Mouse (Mus musculus): ENCODE measurements around the gene Sptbn2. TPM values are rescaled to one million over a fixed set of nuclear protein-coding genes. Genes with fewer than 3 reads are reported as not detected.

Sptbn2 gene
- polyA plus RNA-seq, 1 experiment from 2014 or later = 26.1 TPM

GRCm38 (mm10) chr19:4799083-4799482 is 88.1 kb downstream of the Sptbn2 start:
- peaks cover 24% of the 10 kb centered on the region for H3K36me3 ChIP-seq (ENCODE audit: control insufficient read depth, insufficient read depth, low read length)
- DNase-seq (ENCODE audit: low spot score) = no peak

More at GRCm38 (mm10) chr19:4799083-4799482, 88.1 kb downstream of the Sptbn2 start:
- no peak for ATAC-seq (ENCODE audit: insufficient read depth, low FRiP score, low TSS enrichment)
- H3K9me3 ChIP-seq (ENCODE audit: control insufficient read depth, low read length) = no peaks in the 10 kb centered on the region
- no peaks in the 10 kb centered on the region for H3K4me1 ChIP-seq (ENCODE audit: control insufficient read depth, insufficient read depth, low read length)
- WGBS = 96% methylated on average over 5 of the region's 5 CpGs
- H3K27ac ChIP-seq (ENCODE audit: low read depth, low read length) = no peak overlapping the region
- H3K27me3 ChIP-seq (ENCODE audit: control insufficient read depth, insufficient read depth, low read length) = no peaks in the 10 kb centered on the region
- no peak overlapping the region for H3K4me2 ChIP-seq (ENCODE audit: low read depth)
- H3K4me3 ChIP-seq (ENCODE audit: low read depth, low read length) = no peak overlapping the region
- no peak overlapping the region for H3K9ac ChIP-seq (ENCODE audit: low read length)

Other genes starting within 250 kb of the Sptbn2 start
- gene Syt12, start 233.7 kb upstream of the Sptbn2 start, polyA plus RNA-seq (2014; fragmentation: Nextera tagmentation; extraction: Ambion mirVana) = 0.58 and 1.8 TPM in 2 replicates
- gene 2010003K11Rik, start 212.6 kb upstream of the Sptbn2 start, polyA plus RNA-seq (2014; fragmentation: Nextera tagmentation; extraction: Ambion mirVana) = not detected in 2 replicates
- 19.3 and 19.6 TPM in 2 replicates for gene Pcx, start 200.7 kb upstream of the Sptbn2 start, polyA plus RNA-seq (2014; fragmentation: Nextera tagmentation; extraction: Ambion mirVana)
- gene Lrfn4, start 95.5 kb upstream of the Sptbn2 start, polyA plus RNA-seq (2014; fragmentation: Nextera tagmentation; extraction: Ambion mirVana) = 10.0 and 10.5 TPM in 2 replicates
- 68.8 and 73.6 TPM in 2 replicates for gene Rce1, start 85.5 kb upstream of the Sptbn2 start, polyA plus RNA-seq (2014; fragmentation: Nextera tagmentation; extraction: Ambion mirVana)
- gene Gm960, start 12.5 kb upstream of the Sptbn2 start, polyA plus RNA-seq (2014; fragmentation: Nextera tagmentation; extraction: Ambion mirVana) = 2.5 and 2.7 TPM in 2 replicates
- gene Rbm4b, start 45.3 kb downstream of the Sptbn2 start, polyA plus RNA-seq (2014; fragmentation: Nextera tagmentation; extraction: Ambion mirVana) = 133 and 136 TPM in 2 replicates
- 131 and 134 TPM in 2 replicates for gene Rbm4, start 82.7 kb downstream of the Sptbn2 start, polyA plus RNA-seq (2014; fragmentation: Nextera tagmentation; extraction: Ambion mirVana)
- gene Gm21992, start 100.4 kb downstream of the Sptbn2 start, polyA plus RNA-seq (2014; fragmentation: Nextera tagmentation; extraction: Ambion mirVana) = 8.5 and 24.4 TPM in 2 replicates
- gene Rbm14, start 100.5 kb downstream of the Sptbn2 start, polyA plus RNA-seq (2014; fragmentation: Nextera tagmentation; extraction: Ambion mirVana) = 113 and 116 TPM in 2 replicates
- gene Ccs, start 128.2 kb downstream of the Sptbn2 start, polyA plus RNA-seq (2014; fragmentation: Nextera tagmentation; extraction: Ambion mirVana) = 41.4 and 41.5 TPM in 2 replicates
- 0.13 TPM in 1 of 2 replicates, not detected in the other for gene Ccdc87, start 128.2 kb downstream of the Sptbn2 start, polyA plus RNA-seq (2014; fragmentation: Nextera tagmentation; extraction: Ambion mirVana)
- 40.6 and 41.8 TPM in 2 replicates for gene Ctsf, start 144.0 kb downstream of the Sptbn2 start, polyA plus RNA-seq (2014; fragmentation: Nextera tagmentation; extraction: Ambion mirVana)
- gene Actn3, start 166.7 kb downstream of the Sptbn2 start, polyA plus RNA-seq (2014; fragmentation: Nextera tagmentation; extraction: Ambion mirVana) = 5.9 and 6.5 TPM in 2 replicates
- 12.1 and 14.1 TPM in 2 replicates for gene Zdhhc24, start 167.5 kb downstream of the Sptbn2 start, polyA plus RNA-seq (2014; fragmentation: Nextera tagmentation; extraction: Ambion mirVana)
- 4.8 and 7.9 TPM in 2 replicates for gene Bbs1, start 195.5 kb downstream of the Sptbn2 start, polyA plus RNA-seq (2014; fragmentation: Nextera tagmentation; extraction: Ambion mirVana)
- gene Dpp3, start 217.1 kb downstream of the Sptbn2 start, polyA plus RNA-seq (2014; fragmentation: Nextera tagmentation; extraction: Ambion mirVana) = 164 and 171 TPM in 2 replicates
- 3.4 and 3.5 TPM in 2 replicates for gene Peli3, start 232.0 kb downstream of the Sptbn2 start, polyA plus RNA-seq (2014; fragmentation: Nextera tagmentation; extraction: Ambion mirVana)